20 mouse cellular contexts compared by ENCODE assay signal in the genomic region with DNA sequence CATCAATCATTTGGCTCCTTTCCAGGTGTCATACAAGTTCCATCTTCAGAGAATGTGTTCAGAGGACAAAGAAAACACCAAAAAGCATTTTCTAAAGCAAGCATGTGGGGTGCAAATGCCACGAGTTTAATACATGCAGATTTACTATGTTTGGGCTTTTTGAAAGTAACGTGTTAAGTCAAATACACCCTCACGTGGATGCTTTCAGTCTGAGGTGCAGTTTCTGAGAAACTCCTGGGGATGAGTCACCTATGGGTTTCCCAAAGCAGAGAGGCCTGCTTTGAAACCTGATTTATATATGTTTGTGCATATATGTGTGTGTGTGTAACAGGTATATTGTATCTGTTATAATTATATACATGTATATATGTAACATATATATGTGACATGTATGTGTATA.
DNase-seq lines count a peak whose midpoint lies in the region; TF ChIP-seq lines count a peak whose summit lies in the region.
"Had no signal": no experiment of that assay in that cellular context is flagged by ENCODE, and none has a peak within 500 bp of the region (broad histone marks: within the 10 kb centered on the region; RNA-seq: fewer than 3 reads in every experiment).

No protein-coding gene starts in this region.

- dilution Hi-C loops in CH12.LX (cut with MboI; ENCODE audit: extremely low pct_ligation_motif_present, extremely low pct_unique_long_range_greater_than_20kb, low sequenced_read_pairs): no loop called here

- no peaks in the 10 kb centered on the region for H3K27me3 ChIP-seq in CH12.LX (replicated peaks)

- peak; percentile 32 for DNase-seq in A20 (ENCODE audit: low read depth, low spot score)
- peak; percentile 25 for DNase-seq in CH12.LX (ENCODE audit: extremely low read depth)
- DNase-seq in brain, adult 2 months (ENCODE audit: low read depth, low spot score): peak; percentile 5
- DNase-seq in frontal cortex, postnatal 14 days (ENCODE audit: low spot score in 2 of 2): no peak
- no peak for DNase-seq in spleen, postnatal 14 days (ENCODE audit: low spot score in 2 of 2)
- DNase-seq in thymus, postnatal 0 days (ENCODE audit: low spot score): no peak
- DNase-seq: adrenal gland, adult 2 months; adrenal gland, adult 8-10 months; adrenal gland, postnatal 10 days; adrenal gland, postnatal 14 days; adrenal gland, postnatal 25 days; adrenal gland, postnatal 36 days; B cell, adult 2 months; cerebellum, adult 11 months; cerebellum, adult 11-12 months; cerebellum, adult 18-20 months; cerebellum, adult 2 months; cerebellum, adult 8-10 months; cerebellum, adult 9-10 months had no signal

- TF ChIP-seq CTCF in CH12.LX (conservative IDR thresholded peaks at IDR 0.05 in 1 of 2, IDR thresholded peaks at IDR 0.05 in 1 of 2; ENCODE audit: low read depth in 2 of 2, low read length in 2 of 2): no peak

- no peak overlapping the region for H3K27ac ChIP-seq in CH12.LX (ENCODE audit: insufficient read depth, low read depth)

- H3K9me3 ChIP-seq in CH12.LX (replicated peaks; ENCODE audit: low read length): no peaks in the 10 kb centered on the region
- H3K9me3 ChIP-seq: G1E had no signal

- H3K4me2 ChIP-seq in CH12.LX (ENCODE audit: insufficient read depth, low read depth, poor library complexity, severe bottlenecking): no peak overlapping the region

- peaks cover 0 to 23% of the 10 kb centered on the region in 2 experiments; a peak in 2 of 4 replicates for H3K4me1 ChIP-seq in CH12.LX (ENCODE audit: control insufficient read depth in 1 of 2, insufficient read depth in 2 of 2)

- H3K9ac ChIP-seq in CH12.LX (ENCODE audit: insufficient read depth, low read depth): no peak overlapping the region

- TF ChIP-seq POLR2A in CH12.LX (IDR thresholded peaks at IDR 0.05; ENCODE audit: low read depth, low read length): no peak

- H3K79me2 ChIP-seq in CH12.LX (replicated peaks; ENCODE audit: control insufficient read depth, extremely low read depth, insufficient read depth, poor library complexity, severe bottlenecking): no peaks in the 10 kb centered on the region

- TF ChIP-seq RAD21 in CH12.LX (IDR thresholded peaks at IDR 0.05; ENCODE audit: low read depth, low read length): no peak

- no peaks in the 10 kb centered on the region for H3K36me3 ChIP-seq in CH12.LX (replicated peaks in 1 of 2; ENCODE audit: control insufficient read depth in 1 of 2, insufficient read depth in 1 of 2, low read length in 1 of 2)
- H3K36me3 ChIP-seq: G1E had no signal

- TF ChIP-seq EP300 in CH12.LX (IDR thresholded peaks at IDR 0.05; ENCODE audit: low read length): peak; percentile 62

- in situ Hi-C loops in CH12.LX (cut with MboI; ENCODE audit: low pct_ligation_motif_present, low pct_unique_long_range_greater_than_20kb, low sequenced_read_pairs): no loop called here

- no peak overlapping the region for H3K4me3 ChIP-seq in CH12.LX (replicated peaks in 1 of 3; ENCODE audit: low read depth in 2 of 3, low read length in 2 of 3, poor library complexity in 1 of 3)

TF ChIP-seq in CH12.LX, 34 proteins besides CTCF, POLR2A, EP300 and RAD21:
- TF ChIP-seq JUN (IDR thresholded peaks at IDR 0.05; ENCODE audit: insufficient read depth, low read depth, low read length) (peak; percentile 34; the same call in 1 of the 2 replicates), ETS1 (conservative IDR thresholded peaks at IDR 0.05; ENCODE audit: low read depth, low read length) (peak; percentile 89), MXI1 (IDR thresholded peaks at IDR 0.05; ENCODE audit: low read depth, low read length) (0 out of 2 replicates have a peak, but pooled peaks have one; percentile 27), IRF4 (IDR thresholded peaks at IDR 0.05; ENCODE audit: low read depth, low read length) (peak; percentile 68), TCF12 (IDR thresholded peaks at IDR 0.05; ENCODE audit: low read depth, low read length) (peak; percentile 45; the same call in 1 of the 2 replicates), MAX (IDR thresholded peaks at IDR 0.05; ENCODE audit: low read length) (no peak; the same call in 1 of the 2 replicates), HCFC1 (IDR thresholded peaks at IDR 0.05; ENCODE audit: low read depth, low read length) (no peak), ELF1 (IDR thresholded peaks at IDR 0.05; ENCODE audit: low read depth, low read length) (no peak), SIN3A (IDR thresholded peaks at IDR 0.05; ENCODE audit: low read length) (peak; percentile 46; the same call in 1 of the 2 replicates), JUND (conservative IDR thresholded peaks at IDR 0.05; ENCODE audit: low read depth, low read length) (peak; percentile 44; the same call in 1 of the 2 replicates), ZMIZ1 (IDR thresholded peaks at IDR 0.05; ENCODE audit: low read depth, low read length) (no peak), MAZ (IDR thresholded peaks at IDR 0.05; ENCODE audit: low read depth, low read length) (no peak), E2F4 (IDR thresholded peaks at IDR 0.05; ENCODE audit: insufficient replicate concordance, low read depth, low read length) (no peak), TBP (conservative IDR thresholded peaks at IDR 0.05; ENCODE audit: low read depth, low read length) (no peak), ZNF384 (IDR thresholded peaks at IDR 0.05; ENCODE audit: low read depth, low read length) (no peak), MYC (IDR thresholded peaks at IDR 0.05; ENCODE audit: low read depth, low read length) (0 out of 2 replicates have a peak, but pooled peaks have one; percentile 20), POLR2AphosphoS2 (IDR thresholded peaks at IDR 0.05; ENCODE audit: low read depth, low read length) (no peak), BHLHE40 (IDR thresholded peaks at IDR 0.05; ENCODE audit: low read depth, low read length) (peak; percentile 99), MEF2A (IDR thresholded peaks at IDR 0.05; ENCODE audit: borderline replicate concordance, low read depth, low read length) (0 out of 2 replicates have a peak, but pooled peaks have one; percentile 32), UBTF (IDR thresholded peaks at IDR 0.05; ENCODE audit: low read depth, low read length) (no peak)

Comparison
In these comparisons a context has a peak if more than half of its experiments do, and no peak if none do; other contexts are left out.
1. DNase-seq: peak in A20 (single experiment), CH12.LX (single experiment) and brain, adult 2 months (single experiment); none in frontal cortex, postnatal 14 days (0 of 2), spleen, postnatal 14 days (0 of 2) and thymus, postnatal 0 days (single experiment).